Mouse (Mus musculus) T-helper 17 cell (primary cell): Measurements from ENCODE around the gene Cpa5.

Experiments used
- in situ Hi-C, 2 experiments: fragments of 300-600 bp; cut with MboI, MseI; formaldehyde crosslinking; loops; 1 replicate in 1 of 2; 2 replicates in 1 of 2; pipeline ENCODE4 v1.15.1; 2025; ENCODE audit warnings: high pct_unique_total_duplicates in 2 of 2

The Cpa5 gene

DNA sequence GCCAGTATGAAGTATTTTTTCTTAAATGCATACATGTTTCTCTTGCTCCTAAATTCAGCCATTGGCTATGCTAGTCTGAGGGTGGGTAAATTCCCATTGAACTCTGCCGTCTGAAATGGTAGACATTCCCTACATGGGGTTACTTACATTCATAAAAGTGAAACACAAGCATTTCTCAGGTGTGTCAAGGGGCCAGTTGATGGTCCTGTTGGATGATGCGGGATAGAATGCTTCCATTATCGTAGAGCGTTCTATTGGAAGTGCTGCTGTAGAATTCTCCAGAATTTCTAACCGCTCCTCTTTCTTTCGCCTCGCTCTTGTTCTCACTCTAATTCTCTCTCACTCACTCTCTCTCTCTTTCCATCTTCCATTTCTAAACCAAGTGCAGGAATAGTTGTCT lies at the start of gene Cpa5:
TSS of gene Cpa5 (plus strand) at position 301 of the 400 bp plus-strand sequence.
- in situ Hi-C loops, result no loop called here

DNA sequence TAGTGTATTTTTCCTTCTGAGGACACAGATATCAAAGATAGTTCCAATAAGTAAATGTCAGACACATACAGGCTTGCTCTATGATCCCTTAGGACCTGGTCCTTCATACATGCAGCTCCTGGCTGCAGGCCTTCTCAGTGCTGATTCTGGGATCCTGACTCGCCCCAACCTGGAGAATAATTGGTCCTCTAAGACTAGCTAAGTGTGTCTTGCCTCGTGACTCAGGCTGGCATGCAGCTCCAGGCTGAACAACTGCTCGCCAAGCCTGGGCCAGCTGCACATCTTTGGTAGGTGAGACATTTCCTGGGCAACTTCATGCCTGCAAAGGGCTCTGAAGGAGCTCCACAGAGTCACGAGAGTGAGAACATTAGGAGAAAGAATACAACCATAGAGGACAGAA lies 48.7 kb upstream of the Cpa5 start:
- in situ Hi-C loops, result no loop called here

DNA sequence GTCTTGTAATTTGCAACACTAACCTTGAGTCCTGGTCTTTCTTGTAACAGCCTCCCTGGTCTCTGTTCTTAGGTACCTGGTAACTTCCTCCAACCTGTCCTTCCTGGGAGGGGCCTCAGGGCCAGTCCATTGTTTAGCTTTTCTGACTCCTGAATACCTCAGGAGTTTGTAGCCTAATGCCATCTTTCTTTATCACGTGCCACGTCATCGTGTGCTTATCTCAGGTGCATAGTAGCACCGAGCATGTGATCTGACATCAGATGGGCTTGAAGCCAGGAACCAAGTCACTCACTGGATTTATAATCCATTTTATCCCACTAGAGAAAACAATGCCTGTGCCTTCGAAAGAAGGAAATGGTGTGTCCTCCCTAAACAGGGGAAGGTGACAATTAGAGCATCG lies 47.2 kb upstream of the Cpa5 start:
- in situ Hi-C loops, result no loop called here

DNA sequence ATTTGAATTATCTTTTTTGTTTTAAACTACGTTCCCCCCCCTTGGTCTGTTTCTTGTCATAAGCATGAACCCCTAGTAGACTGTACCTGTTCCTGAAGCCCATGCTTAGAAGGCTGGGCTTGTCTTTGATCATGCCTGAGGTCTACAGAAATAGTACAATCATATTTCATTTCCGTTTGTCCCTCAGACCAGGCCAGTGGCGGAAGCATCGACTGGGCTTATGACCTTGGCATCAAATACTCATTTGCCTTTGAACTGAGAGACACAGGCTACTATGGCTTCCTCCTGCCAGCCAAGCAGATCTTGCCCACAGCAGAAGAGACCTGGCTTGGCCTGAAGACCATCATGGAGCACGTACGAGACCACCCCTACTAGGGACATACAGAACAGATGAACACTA lies 46.8 kb upstream of the Cpa5 start:
- in situ Hi-C loops, result no loop called here

DNA sequence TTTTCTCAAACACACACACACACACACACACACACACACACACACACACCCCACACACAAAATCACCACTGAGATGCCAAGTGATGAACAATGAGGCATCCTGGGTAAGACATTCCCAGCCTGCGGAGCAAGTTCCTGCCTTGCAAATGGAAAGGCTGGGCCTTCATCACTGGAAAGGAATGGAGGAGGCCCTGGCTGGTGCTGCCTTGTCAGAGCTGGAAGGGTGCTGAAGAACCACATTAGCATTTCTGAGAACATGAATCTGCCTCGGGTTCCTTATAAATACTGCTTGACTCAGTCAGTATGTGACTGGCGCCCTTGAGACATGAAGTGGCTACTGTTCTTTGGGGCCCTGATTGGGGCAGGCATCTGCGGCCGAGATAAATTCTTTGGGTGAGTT lies 42.7 kb upstream of the Cpa5 start, which contains the start of gene Cpa4:
TSS of gene Cpa4 (plus strand) at position 301 of the 400 bp plus-strand sequence.
- in situ Hi-C loops, result loop anchor here in 1 of 2 experiments (5.0 kb wide), 1 partner anchor 34 kb away; no protein-coding TSS in a partner anchor

DNA sequence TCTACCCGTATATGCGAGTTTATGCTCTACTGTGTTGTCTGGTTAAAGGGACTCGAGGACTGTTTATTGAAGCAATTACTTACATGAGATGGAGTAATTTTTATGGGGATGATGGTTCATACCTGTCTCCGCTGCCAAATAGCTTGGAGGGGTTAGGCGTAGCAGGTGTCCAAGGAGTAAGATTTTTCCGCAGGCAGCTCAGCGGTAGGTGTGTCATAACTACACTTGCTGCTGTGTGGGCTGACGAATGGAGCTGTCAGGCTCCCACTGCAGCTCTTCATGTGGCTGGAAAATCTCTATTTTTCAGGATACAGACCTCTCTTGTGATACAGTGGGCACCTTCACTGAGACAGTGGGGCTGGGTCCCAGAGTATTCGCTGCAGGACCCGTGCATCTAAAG lies 41.5 kb upstream of the Cpa5 start:
- in situ Hi-C loops, result loop anchor here in 1 of 2 experiments (5.0 kb wide), 1 partner anchor 33 kb away; no protein-coding TSS in a partner anchor

DNA sequence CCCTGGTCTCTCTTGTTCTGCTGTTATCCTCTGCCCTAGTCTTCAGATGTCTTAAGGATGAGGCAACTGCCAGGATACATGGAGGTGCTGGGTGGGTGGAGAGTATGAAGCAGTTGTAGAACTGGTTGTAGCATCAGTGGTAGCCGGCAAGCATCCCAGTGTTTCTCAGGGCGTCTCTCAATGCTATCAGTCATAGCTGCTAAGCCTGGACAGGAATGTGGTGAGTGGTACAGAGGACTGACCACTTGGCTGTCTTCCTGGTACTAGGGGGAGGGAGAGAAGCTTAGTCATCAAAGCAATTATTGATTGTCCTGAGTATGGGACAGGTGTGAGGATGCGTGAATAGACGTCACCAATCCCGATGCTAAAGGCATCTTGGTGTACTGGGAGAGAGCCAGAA lies 40.8 kb upstream of the Cpa5 start:
- in situ Hi-C loops, result no loop called here

DNA sequence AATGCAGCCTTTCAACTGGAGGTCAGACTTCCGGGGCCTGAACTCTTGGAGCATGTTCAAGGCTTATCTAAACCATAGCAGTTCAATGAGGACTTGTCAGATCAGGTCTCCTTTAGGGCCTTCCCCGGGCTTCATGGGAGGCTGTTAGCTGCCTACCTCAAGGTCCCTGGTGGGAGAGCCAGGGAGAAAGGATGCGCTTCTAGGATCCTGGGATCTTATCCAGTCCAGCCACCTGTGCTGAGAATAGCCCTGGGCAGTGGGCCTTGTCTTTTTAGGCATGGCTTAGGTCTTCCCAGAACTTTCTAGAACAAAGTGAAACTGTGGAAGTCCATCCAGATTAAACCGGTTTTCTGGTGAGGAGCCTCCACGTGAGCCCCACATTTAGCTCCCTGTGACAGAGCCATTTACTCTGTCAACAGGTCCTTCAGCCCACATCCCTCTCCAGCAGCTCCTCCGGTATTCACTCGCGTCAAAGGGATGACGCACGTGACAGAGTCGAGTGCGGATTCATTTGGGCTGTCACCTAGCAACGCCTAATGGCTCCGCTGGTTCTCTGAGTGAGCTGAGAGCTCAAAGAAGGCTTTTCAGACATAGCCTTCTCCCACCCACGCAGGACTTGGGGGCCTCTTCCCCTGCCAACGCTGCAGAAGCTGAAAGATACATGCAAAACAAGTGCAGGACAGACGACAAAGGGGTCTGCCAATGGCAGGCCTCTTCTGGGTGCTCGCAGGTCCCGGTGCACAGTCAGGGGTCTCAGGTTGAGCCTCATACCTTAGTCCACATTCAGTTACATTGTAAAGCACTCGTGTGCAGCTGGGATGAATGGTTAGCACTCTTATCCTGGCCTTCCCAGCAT lies 38.1 kb upstream of the Cpa5 start:
- in situ Hi-C loops, result no loop called here

DNA sequence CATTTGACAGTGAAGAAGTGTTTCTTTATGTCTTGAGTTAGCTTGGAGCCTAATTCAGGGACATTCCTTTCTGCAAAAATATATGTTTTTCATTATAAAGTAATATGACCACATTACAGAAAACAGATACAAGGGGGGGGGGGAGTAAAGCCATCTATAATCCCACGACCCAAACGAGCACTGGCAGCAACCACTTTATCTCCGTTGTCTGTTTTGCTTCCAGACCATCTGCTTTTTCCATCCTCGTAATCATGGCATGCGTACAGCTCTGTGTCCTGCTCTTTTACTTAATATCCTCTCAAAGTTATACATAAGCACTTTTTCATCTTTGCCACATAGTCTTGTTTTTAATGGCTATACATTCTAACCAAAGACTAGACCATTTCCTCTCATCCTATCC lies 37.4 kb upstream of the Cpa5 start:
- in situ Hi-C loops, result no loop called here

DNA sequence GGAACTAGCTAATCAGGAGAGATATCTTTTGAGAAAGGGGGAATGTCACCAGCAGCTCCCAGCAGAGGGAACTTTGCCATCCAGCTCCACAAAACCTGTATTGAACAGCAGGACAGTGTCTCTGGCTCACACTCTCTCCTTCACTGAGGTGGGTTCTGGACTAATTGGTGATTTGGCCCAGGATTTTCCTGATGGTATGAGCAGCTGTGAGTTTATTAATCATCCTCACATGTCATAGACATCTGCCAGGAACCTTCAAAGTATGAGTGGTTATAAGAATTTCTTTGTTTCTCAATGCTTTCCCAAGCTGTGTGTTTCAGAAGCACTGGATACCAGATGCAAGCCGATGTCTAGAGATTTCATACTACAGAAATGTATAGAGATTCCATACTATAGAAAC lies 35.9 kb upstream of the Cpa5 start:
- in situ Hi-C loops, result no loop called here

DNA sequence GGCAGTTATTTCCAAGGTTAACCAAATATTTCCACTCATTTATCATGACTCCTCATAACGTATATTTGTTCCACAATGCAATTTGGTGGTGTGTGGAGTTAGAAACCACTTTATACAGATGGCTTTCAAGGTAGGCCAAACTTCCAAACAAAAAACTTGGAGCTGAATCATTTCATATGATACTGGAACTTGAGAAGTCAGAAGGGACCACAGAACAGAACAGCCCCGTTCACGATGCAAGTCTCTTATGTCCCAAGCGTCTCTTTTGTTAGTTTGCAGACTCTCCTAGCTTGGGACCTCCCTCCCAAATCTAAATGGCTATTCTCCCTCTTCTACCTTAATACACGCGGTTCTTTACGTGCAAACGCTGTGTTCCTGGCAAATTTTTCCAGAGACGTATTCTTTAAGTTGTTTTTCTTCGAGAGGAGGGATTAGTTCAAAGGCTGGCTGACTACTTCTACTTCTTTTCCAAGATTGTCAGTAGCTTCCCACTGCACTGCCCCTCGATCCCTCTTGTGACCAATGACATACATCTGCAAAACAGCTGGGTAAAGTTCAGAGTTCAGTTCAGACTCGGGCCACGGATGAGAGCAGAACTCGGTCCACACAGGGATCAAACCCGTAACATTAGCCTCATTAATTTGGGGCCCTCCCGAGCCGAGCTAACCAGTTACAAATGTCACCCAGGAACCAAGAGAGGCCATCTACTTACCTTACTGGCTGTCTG lies 34.2 kb upstream of the Cpa5 start:
- in situ Hi-C loops, result no loop called here

DNA sequence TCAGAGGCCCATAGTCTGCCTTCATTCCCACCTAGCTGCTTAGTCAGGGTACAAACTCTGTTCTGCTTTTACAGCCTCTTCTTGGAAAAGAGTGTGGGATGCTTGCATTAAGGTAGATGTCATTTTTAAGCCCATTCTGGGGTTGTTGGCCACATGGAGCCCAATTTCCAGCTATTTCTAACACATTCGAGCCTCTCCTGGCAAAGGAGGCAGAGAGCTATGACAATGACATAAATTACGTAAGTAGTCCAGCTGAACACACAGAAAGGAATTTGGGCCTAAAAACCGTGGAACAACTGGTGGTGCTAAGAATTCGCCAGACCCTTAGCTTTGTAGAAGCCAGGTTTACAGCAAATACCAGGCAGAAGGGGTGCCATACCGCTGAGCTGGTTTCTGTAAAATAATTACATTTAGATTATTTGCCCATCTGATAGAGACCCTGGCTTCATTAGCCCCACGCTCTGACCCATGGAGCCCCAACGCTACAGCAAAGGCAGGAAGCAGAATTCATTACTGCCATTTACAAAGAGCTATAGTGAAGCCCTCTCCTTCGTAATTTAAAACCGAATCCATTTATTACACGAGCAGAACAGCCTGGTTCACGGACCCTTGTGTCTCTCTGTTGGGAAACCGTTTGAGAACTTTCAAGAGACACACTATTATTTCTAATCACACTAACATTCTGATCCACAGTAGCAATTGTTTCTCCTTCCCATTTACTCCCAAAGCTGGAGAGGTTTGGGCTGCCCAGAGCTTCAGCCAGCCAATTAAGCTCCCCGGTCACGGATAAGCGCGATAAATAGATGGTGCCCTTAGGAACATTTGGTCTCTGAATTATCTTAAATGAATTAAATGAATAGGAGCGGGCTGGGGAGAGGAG lies 30.6 kb upstream of the Cpa5 start:
- in situ Hi-C loops, result loop anchor here in 1 of 2 experiments (10.0 kb wide), 2 partner anchors 225 to 1745 kb away; no protein-coding TSS in a partner anchor

DNA sequence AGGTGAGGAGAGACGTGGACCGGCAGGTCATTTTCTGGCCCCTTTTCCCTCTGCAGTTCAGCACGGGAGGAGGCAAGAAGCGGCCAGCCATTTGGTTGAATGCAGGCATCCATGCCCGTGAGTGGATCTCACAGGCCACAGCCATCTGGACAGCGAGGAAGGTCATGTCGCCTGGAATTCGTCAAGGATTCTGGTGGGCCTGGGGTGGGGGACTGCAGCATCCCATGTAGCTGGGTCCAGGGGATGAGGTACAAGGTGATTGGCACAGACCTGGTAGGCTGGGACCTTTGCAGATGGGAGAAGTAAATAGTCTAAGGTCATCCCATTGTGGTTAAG lies 30.0 kb upstream of the Cpa5 start:
- in situ Hi-C loops, result loop anchor here in 1 of 2 experiments (10.0 kb wide), 2 partner anchors 224 to 1744 kb away; no protein-coding TSS in a partner anchor

DNA sequence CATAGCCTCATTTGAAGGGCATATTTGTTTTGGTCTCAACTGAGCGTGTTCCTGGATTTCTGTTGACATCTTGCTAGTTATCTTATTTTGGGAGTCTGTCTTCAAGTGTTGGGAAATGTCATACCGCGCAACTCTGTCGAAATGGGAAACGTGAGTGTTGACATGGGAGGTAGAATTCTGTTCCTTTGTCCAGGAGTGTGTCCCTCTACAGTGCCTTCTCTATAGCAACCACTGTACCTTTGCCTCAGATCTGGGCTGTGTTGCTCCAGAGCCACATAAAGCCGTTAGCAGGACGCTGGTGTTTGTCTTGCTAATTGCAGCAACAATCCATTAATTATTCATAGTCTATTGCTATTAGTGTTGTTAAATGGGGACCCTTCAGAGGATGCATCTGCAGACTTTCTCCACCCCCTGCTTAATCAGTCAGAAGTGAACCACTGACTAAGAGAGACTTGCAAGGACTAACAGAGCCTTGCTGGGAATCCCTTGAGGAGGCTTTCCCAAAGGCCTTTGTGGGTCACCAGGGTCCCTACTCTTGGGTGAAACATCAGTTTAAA lies 23.8 kb upstream of the Cpa5 start:
- in situ Hi-C loops, result loop anchor here in 1 of 2 experiments (10.0 kb wide), 2 partner anchors 218 to 1738 kb away; no protein-coding TSS in a partner anchor

DNA sequence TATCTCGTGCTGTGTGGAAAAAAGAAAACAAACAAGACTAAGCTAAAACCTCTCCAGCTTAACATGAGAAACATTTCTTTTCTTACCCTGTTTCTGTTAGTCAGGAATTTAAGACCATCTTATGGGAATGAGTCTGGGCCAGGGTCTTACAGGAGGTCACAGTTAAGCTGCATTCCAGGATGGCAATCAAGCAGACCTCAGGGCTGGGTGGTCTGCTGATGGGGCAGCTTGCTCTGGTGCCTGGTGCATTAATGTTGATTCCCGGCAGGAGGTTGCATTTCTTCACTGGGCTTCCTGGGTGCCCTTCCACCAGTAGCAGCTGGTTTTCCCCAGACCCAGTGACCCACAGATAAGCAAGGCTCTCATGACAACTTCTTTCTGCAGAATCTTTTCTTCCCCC lies 21.0 kb upstream of the Cpa5 start:
- in situ Hi-C loops, result loop anchor here in 1 of 2 experiments (10.0 kb wide), 2 partner anchors 215 to 1735 kb away; no protein-coding TSS in a partner anchor

DNA sequence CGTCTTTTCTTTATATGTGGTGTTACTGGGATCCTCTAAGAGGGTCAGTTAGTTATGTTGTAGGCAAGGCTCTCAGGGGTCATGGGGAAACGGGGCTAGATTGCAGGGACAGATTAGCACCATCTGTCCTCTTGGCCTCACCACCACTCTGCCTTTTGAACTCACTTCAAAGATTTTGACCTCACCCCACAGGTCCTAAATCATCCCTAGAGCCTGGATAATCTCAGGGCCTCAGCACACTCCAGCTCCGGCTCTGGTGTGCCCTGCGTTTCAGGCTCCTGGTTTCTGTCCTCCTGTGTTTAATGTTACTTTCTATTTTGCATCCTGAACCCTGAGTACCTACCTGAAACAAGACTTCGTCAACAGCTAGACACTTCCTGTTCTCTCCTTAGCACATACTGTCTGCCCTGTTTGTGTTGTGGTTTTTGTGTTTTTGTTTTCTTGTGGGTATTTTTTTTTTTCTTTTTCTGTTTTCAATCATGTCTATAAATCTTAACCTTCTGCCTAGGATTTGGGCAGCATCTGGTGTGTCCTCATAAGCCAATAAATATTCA lies 18.9 kb upstream of the Cpa5 start:
- in situ Hi-C loops, result no loop called here

DNA sequence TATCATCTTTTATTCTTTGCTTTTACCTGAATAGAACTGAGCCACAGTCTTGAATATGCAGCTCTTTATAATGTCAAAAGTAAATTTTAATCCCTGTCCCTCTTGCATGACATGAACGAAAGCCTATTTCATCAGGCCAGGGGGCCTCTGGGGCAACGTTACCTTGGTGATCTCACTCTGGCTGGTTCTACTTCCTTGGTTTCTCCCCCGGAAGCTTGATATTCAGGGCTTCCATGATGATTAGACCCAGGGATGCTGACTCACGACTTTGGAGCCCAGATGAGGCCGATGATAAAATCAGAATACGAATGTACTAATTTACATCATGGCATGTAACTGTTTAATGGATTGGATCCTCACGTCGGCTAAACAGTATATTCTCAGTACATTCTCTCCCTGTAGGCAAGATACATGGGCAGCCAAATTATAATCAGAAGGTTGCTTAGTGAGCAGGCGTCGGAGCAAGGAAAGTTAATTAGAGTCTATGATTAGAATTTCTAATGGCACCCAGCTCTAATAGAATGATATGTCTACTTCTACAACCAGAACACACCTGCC lies 18.3 kb upstream of the Cpa5 start:
- in situ Hi-C loops, result no loop called here

DNA sequence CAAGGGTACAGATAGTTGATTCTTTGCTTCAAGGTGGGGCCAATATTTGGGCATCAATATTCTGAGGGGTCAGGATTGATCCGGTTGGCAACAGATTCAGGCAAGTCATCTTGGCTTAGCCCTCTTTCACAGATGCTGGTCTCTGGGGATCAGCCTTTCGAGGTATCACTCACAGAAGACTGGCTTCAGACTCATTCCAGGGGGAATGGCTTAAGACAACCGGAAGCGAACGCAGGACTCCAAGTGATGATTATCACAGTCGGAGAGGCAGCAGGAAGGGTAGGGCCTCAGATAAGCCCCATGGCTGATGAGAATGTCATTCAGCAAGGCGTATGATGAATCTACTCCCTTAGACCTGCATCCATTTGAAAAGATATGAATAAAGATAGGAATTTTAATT lies 16.4 kb upstream of the Cpa5 start:
- in situ Hi-C loops, result no loop called here

DNA sequence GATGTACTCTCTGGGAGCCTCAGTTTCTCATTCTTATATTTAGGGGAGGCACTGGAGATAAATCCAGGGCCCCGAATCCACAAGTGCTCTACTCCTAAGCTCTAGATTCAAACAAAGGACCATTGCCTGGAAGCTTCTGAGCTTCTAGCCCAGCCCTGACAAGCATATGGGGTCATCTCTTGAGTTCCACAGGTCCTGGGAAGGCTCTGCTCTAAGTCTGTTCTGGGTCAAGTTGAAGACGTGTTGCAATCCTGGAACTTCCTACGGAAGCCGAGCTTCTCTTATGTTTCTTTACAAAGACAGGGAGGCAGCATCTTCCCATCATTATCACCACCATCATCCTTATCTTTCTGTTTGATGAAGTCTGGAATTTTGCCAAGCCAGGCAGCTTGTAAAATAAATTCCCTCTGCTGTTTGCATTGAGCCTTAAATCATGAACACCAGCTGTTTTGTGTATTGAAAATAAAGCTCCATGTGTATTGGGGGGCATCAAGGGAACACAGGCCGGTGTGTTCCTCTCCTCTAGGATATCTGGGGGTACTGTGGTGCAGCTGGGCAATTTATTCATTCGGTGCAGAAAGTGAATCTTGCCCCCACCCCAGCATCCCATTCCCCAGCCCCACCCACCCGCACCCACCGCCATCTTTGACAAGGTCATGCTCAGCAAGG lies 14.4 kb upstream of the Cpa5 start:
- in situ Hi-C loops, result no loop called here

DNA sequence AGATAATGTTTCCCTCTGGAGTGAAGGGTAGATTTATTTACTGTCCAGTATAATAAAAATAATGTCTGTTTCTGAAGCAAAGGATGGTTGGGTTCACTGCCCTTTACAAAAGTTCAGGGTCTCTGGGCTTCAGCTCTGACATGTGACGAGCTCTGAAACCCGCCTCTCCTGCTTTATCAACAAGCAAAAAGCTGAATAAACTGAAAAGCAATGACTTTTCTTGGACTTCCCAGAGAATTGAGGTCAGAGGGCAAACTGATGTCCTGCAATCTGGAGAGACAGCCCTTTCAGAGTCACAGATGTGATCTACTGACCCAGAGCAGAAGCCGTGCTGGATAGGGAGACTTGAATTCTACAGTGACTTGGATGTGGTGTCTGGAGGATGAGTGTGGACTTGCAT lies 10.8 kb upstream of the Cpa5 start:
- in situ Hi-C loops, result loop anchor here in 1 of 2 experiments (5.0 kb wide), 2 partner anchors 33 to 202 kb away; partner anchors contain the start of gene Cpa4
